Mouse (Mus musculus) CH12.LX (cell line): ENCODE results near the gene Gusb. TPM values are rescaled to one million over a fixed set of nuclear protein-coding genes. Genes with fewer than 3 reads are reported as not detected.
"Not testable (repeated sequence)": the region's sequence is repeated elsewhere in the genome, so short reads cannot be mapped to it uniquely, and the experiment has no call there.

ENCODE experiments used
- DNase-seq: peaks from one replicate; pipeline ENCODE4 v3.0.0-alpha.2; 2013; ENCODE audit errors: extremely low read depth
- H3K27ac ChIP-seq: 2 replicates; pipeline ENCODE4 v1.5.1; 2012; ENCODE audit warnings: low read depth, mild to moderate bottlenecking, control low read depth, moderate library complexity; ENCODE audit not compliant: insufficient read depth
- H3K27me3 ChIP-seq: replicated peaks from 2 replicates; pipeline ENCODE3; 2012; ENCODE audit warnings: inconsistent platforms
- H3K36me3 ChIP-seq, 2 experiments: replicated peaks in 1 of 2; 2 replicates each; pipeline versions ENCODE3 to v1.6.1; 2012; ENCODE audit warnings: inconsistent platforms in 1 of 2, low read length in 1 of 2, mild to moderate bottlenecking in 1 of 2, mixed read lengths in 1 of 2, moderate library complexity in 1 of 2; ENCODE audit not compliant: control insufficient read depth in 1 of 2, insufficient read depth in 1 of 2
- H3K4me1 ChIP-seq, 2 experiments: 2 replicates each; pipeline ENCODE4 v1.6.1; 2012; ENCODE audit warnings: inconsistent platforms in 1 of 2, moderate library complexity in 1 of 2; ENCODE audit not compliant: insufficient read depth in 2 of 2, control insufficient read depth in 1 of 2
- H3K4me2 ChIP-seq: 2 replicates; pipeline ENCODE4 v1.6.1; 2012; ENCODE audit warnings: low read depth, mild to moderate bottlenecking, control low read depth; ENCODE audit not compliant: poor library complexity, insufficient read depth, severe bottlenecking
- H3K4me3 ChIP-seq, 3 experiments: fragments of 150-350 bp in 1 of 3; sonication (generic) in 1 of 3; replicated peaks in 1 of 3; 2 replicates each; pipeline versions ENCODE3 to v1.5.1; 2011 to 2012; ENCODE audit warnings: low read depth in 2 of 3, low read length in 2 of 3, mild to moderate bottlenecking in 2 of 3, moderate library complexity in 2 of 3, control low read depth in 1 of 3, improper control_type of control experiment in 1 of 3, inconsistent platforms in 1 of 3, mixed read lengths in 1 of 3; ENCODE audit not compliant: poor library complexity in 1 of 3
- H3K79me2 ChIP-seq: replicated peaks from 2 replicates; pipeline ENCODE4 v1.6.1; 2012; ENCODE audit warnings: mild to moderate bottlenecking, moderate library complexity; ENCODE audit not compliant: control insufficient read depth, poor library complexity, insufficient read depth, severe bottlenecking; ENCODE audit errors: extremely low read depth
- H3K9ac ChIP-seq: 2 replicates; pipeline ENCODE4 v1.6.1; 2012; ENCODE audit warnings: low read depth, mild to moderate bottlenecking, control low read depth, moderate library complexity; ENCODE audit not compliant: insufficient read depth
- H3K9me3 ChIP-seq: replicated peaks from 2 replicates; pipeline ENCODE3; 2012; ENCODE audit warnings: low read length, inconsistent platforms, mixed read lengths
- BHLHE40 ChIP-seq: IDR thresholded peaks from 2 replicates; pipeline ENCODE4 v1.6.1; 2011; ENCODE audit warnings: mild to moderate bottlenecking, low read depth, low read length, improper control_type of control experiment
- CHD1 ChIP-seq: IDR thresholded peaks from 2 replicates; pipeline ENCODE4 v1.6.1; 2012; ENCODE audit warnings: low read depth, low read length, improper control_type of control experiment, inconsistent platforms
- CTCF ChIP-seq, 2 experiments: IDR thresholded peaks in 1 of 2; conservative IDR thresholded peaks in 1 of 2; 2 replicates each; pipeline ENCODE4 v1.5.1; 2011 to 2012; ENCODE audit warnings: low read depth in 2 of 2, low read length in 2 of 2, improper control_type of control experiment in 1 of 2, inconsistent platforms in 1 of 2, mild to moderate bottlenecking in 1 of 2, moderate library complexity in 1 of 2
- E2F4 ChIP-seq: IDR thresholded peaks from 2 replicates; pipeline ENCODE4 v1.6.1; 2011; ENCODE audit warnings: low read depth, low read length, improper control_type of control experiment; ENCODE audit not compliant: insufficient replicate concordance
- ETS1 ChIP-seq: conservative IDR thresholded peaks from 2 replicates; pipeline ENCODE4 v1.6.1; 2012; ENCODE audit warnings: low read depth, mild to moderate bottlenecking, inconsistent platforms, low read length, improper control_type of control experiment, moderate library complexity
- GABPA ChIP-seq: IDR thresholded peaks from 2 replicates; pipeline ENCODE4 v1.6.1; 2012; ENCODE audit warnings: low read depth, low read length, improper control_type of control experiment, inconsistent platforms; ENCODE audit not compliant: insufficient replicate concordance
- IRF4 ChIP-seq: IDR thresholded peaks from 2 replicates; pipeline ENCODE4 v1.6.1; 2014; ENCODE audit warnings: low read depth, mild to moderate bottlenecking, inconsistent platforms, low read length, improper control_type of control experiment
- JUN ChIP-seq: IDR thresholded peaks from 2 replicates; pipeline ENCODE4 v1.6.1; 2011; ENCODE audit warnings: low read depth, mild to moderate bottlenecking, low read length, improper control_type of control experiment, moderate library complexity; ENCODE audit not compliant: insufficient read depth
- MAZ ChIP-seq: IDR thresholded peaks from 2 replicates; pipeline ENCODE4 v1.6.1; 2012; ENCODE audit warnings: low read depth, mild to moderate bottlenecking, inconsistent platforms, low read length, improper control_type of control experiment, moderate library complexity
- MXI1 ChIP-seq: IDR thresholded peaks from 2 replicates; pipeline ENCODE4 v1.6.1; 2011; ENCODE audit warnings: mild to moderate bottlenecking, low read depth, low read length, improper control_type of control experiment
- MYC ChIP-seq: IDR thresholded peaks from 2 replicates; pipeline ENCODE4 v1.6.1; 2011; ENCODE audit warnings: low read depth, mild to moderate bottlenecking, improper control_type of control experiment, low read length
- NELFE ChIP-seq: IDR thresholded peaks from 2 replicates; pipeline ENCODE4 v1.6.1; 2011; ENCODE audit warnings: low read depth, low read length, improper control_type of control experiment
- NRF1 ChIP-seq: IDR thresholded peaks from 2 replicates; pipeline ENCODE4 v1.6.1; 2014; ENCODE audit warnings: low read depth, mild to moderate bottlenecking, inconsistent platforms, low read length, improper control_type of control experiment, moderate library complexity
- PAX5 ChIP-seq: IDR thresholded peaks from 2 replicates; pipeline ENCODE4 v1.6.1; 2012; ENCODE audit warnings: low read length, inconsistent platforms, mixed read lengths
- POLR2A ChIP-seq: IDR thresholded peaks from 2 replicates; pipeline ENCODE4 v1.6.1; 2011; ENCODE audit warnings: low read depth, mild to moderate bottlenecking, improper control_type of control experiment, low read length
- RAD21 ChIP-seq: IDR thresholded peaks from 2 replicates; pipeline ENCODE4 v1.6.1; 2011; ENCODE audit warnings: low read depth, mild to moderate bottlenecking, low read length, improper control_type of control experiment, moderate library complexity
- SMC3 ChIP-seq: IDR thresholded peaks from 2 replicates; pipeline ENCODE4 v1.6.1; 2011; ENCODE audit warnings: low read depth, low read length, improper control_type of control experiment
- USF1 ChIP-seq: IDR thresholded peaks from 2 replicates; pipeline ENCODE4 v1.6.1; 2014; ENCODE audit warnings: low read depth, mild to moderate bottlenecking, inconsistent platforms, low read length, improper control_type of control experiment
- dilution Hi-C: fragments of 300-500 bp; cut with MboI; formaldehyde crosslinking; loops from 2 replicates; pipeline ENCODE4 v1.14.3; 2020; ENCODE audit warnings: low sequenced_read_pairs; ENCODE audit not compliant: extremely low pct_unique_long_range_greater_than_20kb, extremely low pct_ligation_motif_present
- in situ Hi-C: fragments of 300-500 bp; cut with MboI; formaldehyde crosslinking; loops from 3 replicates; pipeline ENCODE4 v1.14.3; 2019; ENCODE audit warnings: low sequenced_read_pairs, low pct_ligation_motif_present, low pct_unique_long_range_greater_than_20kb, mixed read lengths
- polyA plus RNA-seq: library from polyadenylated mRNA; unstranded; fragments of >175 nt; gene quantifications from 2 replicates; pipeline ENCODE4 v1.2.1, GENCODE M21; 2012; ENCODE audit warnings: low read depth; ENCODE audit not compliant: insufficient read length
- total RNA-seq, 2 experiments: library from RNA; depleted of rRNA; stranded (reverse); fragments of 300-350 nt in 1 of 2; fragments of >200 nt in 1 of 2; gene quantifications; 2 replicates each; pipeline ENCODE4 v1.2.3; 2012 to 2014

The Gusb gene
- total and polyA plus RNA-seq, 3 experiments, result 73.4 to 210 (median 187) TPM

DNA sequence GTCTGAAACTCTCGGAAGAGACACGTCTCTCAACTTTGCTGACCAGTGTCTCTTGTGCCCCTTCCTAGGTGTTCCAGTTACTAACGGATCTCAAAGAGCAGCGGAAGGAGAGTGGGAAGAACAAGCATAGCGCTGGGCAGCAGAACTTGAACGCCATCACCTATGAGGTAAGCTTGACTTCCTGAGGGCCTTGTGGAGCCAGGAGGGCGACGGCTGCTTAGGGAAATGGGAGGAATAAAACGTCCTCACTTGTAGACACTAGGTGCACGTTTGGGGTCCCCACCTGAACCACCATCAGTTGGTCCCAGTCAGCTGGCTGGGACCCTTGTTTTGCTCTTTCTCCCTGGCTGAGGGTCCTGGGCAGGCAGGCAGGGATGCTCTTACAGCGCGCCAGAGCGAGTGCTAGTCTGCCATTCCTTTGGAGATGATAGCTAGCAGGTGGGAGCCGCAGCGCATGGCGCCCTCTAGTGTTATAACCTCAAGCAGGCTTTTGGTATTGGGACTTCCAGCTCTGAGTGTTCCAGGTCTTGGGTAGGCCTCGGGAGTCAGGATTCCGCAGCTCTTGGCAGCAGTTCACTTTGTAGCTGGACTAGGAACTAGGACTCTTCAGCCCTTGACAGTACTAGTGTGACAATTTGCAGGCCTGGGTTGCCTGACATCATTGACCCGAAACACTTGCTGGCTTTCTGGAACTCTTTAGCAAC lies 35.1 kb upstream of the Gusb start:
- H3K36me3 ChIP-seq, result peaks cover 46 to 79% of the 10 kb centered on the region in 2 experiments
- H3K4me1 ChIP-seq, result peaks cover 0 to 6% of the 10 kb centered on the region in 2 experiments; a peak in 2 of 4 replicates
- in situ Hi-C loops, result no loop called here
- no peak overlapping the region for H3K4me3 ChIP-seq
- DNase-seq, result peak; percentile 68
- H3K9me3 ChIP-seq, result no peaks in the 10 kb centered on the region
- H3K4me2 ChIP-seq, result no peak overlapping the region
- dilution Hi-C loops, result no loop called here
- TF ChIP-seq POLR2A (no peak), NELFE (0 out of 2 replicates have a peak, but pooled peaks have one; percentile 16), RAD21 (peak; percentile 62), CTCF (conservative IDR thresholded peaks at IDR 0.05 in 1 of 2, IDR thresholded peaks at IDR 0.05 in 1 of 2; ENCODE audit: low read depth in 2 of 2, low read length in 2 of 2) (peak; percentile 39 to 81), SMC3 (peak; percentile 81)
- no peaks in the 10 kb centered on the region for H3K79me2 ChIP-seq
- no peak overlapping the region for H3K27ac ChIP-seq
- H3K27me3 ChIP-seq, result no peaks in the 10 kb centered on the region
- H3K9ac ChIP-seq, result no peak overlapping the region

DNA sequence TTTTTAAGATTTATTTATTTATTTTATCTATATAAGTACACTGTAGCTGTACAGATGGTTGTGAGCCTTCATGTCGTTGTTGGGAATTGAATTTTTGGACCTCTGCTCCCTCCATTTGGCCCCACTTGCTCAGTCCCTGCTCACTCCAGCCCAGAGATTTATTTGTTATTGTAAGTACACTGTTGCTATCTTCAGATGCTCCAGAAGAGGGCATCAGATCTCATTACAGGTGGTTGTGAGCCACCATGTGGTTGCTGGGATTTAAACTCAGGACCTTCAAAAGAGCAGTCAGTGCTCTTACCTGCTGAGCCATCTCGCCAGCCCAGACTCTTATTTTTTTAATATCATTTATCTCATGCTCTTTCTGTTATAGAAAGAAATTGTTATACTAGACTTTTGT lies 33.5 kb upstream of the Gusb start:
- H3K9me3 ChIP-seq, H3K4me2 ChIP-seq, H3K27ac ChIP-seq, H3K4me3 ChIP-seq, H3K9ac ChIP-seq, in situ Hi-C loops, H3K27me3 ChIP-seq, dilution Hi-C loops, H3K79me2 ChIP-seq: not testable (repeated sequence)
- peak; percentile 32 for DNase-seq
- Histone ChIP-seq H3K36me3 (peaks cover 35 to 76% of the 10 kb centered on the region in 2 experiments), H3K4me1 (peaks cover 0 to 19% of the 10 kb centered on the region in 2 experiments; a peak in 2 of 4 replicates)
- peak; percentile 35; the same call in 1 of the 2 replicates for TF ChIP-seq SMC3
- peak in 1 of 2 experiments; percentile 77; a peak in 2 of 4 replicates for TF ChIP-seq CTCF (conservative IDR thresholded peaks at IDR 0.05 in 1 of 2, IDR thresholded peaks at IDR 0.05 in 1 of 2; ENCODE audit: low read depth in 2 of 2, low read length in 2 of 2)

DNA sequence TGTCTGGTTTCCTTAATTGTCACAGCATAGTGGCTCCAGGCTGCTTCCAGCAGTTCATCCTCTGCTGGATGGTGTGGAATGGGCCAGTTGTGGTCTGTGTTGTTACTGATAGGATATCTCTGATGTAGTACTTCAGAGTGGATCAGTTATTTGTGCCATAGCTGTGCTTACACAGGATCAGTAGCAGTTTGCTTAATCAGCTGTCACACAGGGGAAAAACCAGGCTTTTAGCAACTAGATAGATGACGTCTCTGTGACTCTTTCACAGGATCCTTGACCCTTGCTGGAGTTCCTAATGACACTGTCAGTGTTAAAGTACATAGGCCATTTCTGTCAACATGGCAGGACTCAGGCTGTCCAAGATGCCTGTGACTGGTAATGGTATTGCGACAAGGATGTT lies 31.0 kb upstream of the Gusb start:
- H3K4me1 ChIP-seq, result peaks cover 8 to 31% of the 10 kb centered on the region in 2 experiments

More for the DNA sequence above, 31.0 kb upstream of the Gusb start:
- no peak overlapping the region for H3K4me2 ChIP-seq
- H3K27ac ChIP-seq, result no peak overlapping the region
- in situ Hi-C loops (no loop called here), dilution Hi-C loops (no loop called here)
- peaks cover 14% of the 10 kb centered on the region; the same call in 1 of the 2 replicates for H3K79me2 ChIP-seq
- H3K9me3 ChIP-seq, result no peaks in the 10 kb centered on the region
- H3K27me3 ChIP-seq, result no peaks in the 10 kb centered on the region
- TF ChIP-seq NRF1 (no peak), NELFE (no peak), E2F4 (no peak), MYC (no peak), MXI1 (no peak), MAZ (no peak), POLR2A (no peak), IRF4 (no peak), GABPA (no peak), USF1 (no peak), CHD1 (no peak), ETS1 (no peak), BHLHE40 (no peak), CTCF (conservative IDR thresholded peaks at IDR 0.05 in 1 of 2, IDR thresholded peaks at IDR 0.05 in 1 of 2; ENCODE audit: low read depth in 2 of 2, low read length in 2 of 2) (no peak), RAD21 (no peak), JUN (no peak), PAX5 (no peak)
- TF ChIP-seq, all 38 proteins: peak for 0
- H3K36me3 ChIP-seq, result peaks cover 23 to 64% of the 10 kb centered on the region in 2 experiments
- no peak for DNase-seq
- no peak overlapping the region for H3K4me3 ChIP-seq
- no peak overlapping the region for H3K9ac ChIP-seq
